Mouse (Mus musculus) liver, embryonic 14.5 days (tissue): ENCODE results near the gene Hbs1l. TPM values are rescaled to one million over a fixed set of nuclear protein-coding genes. Genes with fewer than 3 reads are reported as not detected.

Experiments
- ATAC-seq: fragments of 200-750 bp; cut with Nextera tagmentation; 2 replicates; pipeline ENCODE4 v1.8.0; 2017; ENCODE audit warnings: moderate number of reproducible peaks, mild to moderate bottlenecking, moderate library complexity; ENCODE audit not compliant: insufficient read depth
- DNase-seq, 3 experiments: peaks; one replicate each; pipeline ENCODE4 v3.0.0-alpha.2; 2012 to 2013; ENCODE audit warnings: low read depth in 3 of 3, low spot score in 3 of 3
- H3K27ac ChIP-seq: fragments of 300-500 bp; sonication (generic); 2 replicates; pipeline ENCODE4 v1.5.1; 2014; ENCODE audit warnings: moderate library complexity, mild to moderate bottlenecking, control low read depth, inconsistent platforms
- H3K27me3 ChIP-seq: fragments of 300-500 bp; sonication (generic); 2 replicates; pipeline ENCODE4 v1.6.1; 2014; ENCODE audit warnings: mild to moderate bottlenecking, low read length, moderate library complexity; ENCODE audit not compliant: control insufficient read depth, insufficient read depth
- H3K36me3 ChIP-seq: fragments of 300-500 bp; sonication (generic); replicated peaks from 2 replicates; pipeline ENCODE4 v1.6.1; 2014; ENCODE audit warnings: low read depth; ENCODE audit not compliant: control insufficient read depth, insufficient read depth
- H3K4me1 ChIP-seq, 2 experiments: fragments of 200-500 bp in 1 of 2; fragments of 300-500 bp in 1 of 2; sonication (generic) in 1 of 2; replicated peaks; 2 replicates each; pipeline ENCODE4 v1.6.1; 2012 to 2014; ENCODE audit warnings: antibody characterized with exemption in 1 of 2, inconsistent platforms in 1 of 2, low read length in 1 of 2; ENCODE audit not compliant: control insufficient read depth in 2 of 2, insufficient read depth in 2 of 2
- H3K4me2 ChIP-seq: fragments of 300-500 bp; sonication (generic); 2 replicates; pipeline ENCODE4 v1.6.1; 2014; ENCODE audit warnings: low read depth, mild to moderate bottlenecking, control low read depth, moderate library complexity
- H3K4me3 ChIP-seq, 2 experiments: fragments of 200-500 bp in 1 of 2; fragments of 300-500 bp in 1 of 2; sonication (generic) in 1 of 2; 2 replicates each; pipeline ENCODE4 v1.5.1; 2012 to 2014; ENCODE audit warnings: low read depth in 2 of 2, low read length in 2 of 2, mild to moderate bottlenecking in 2 of 2, control low read depth in 1 of 2, inconsistent platforms in 1 of 2, moderate library complexity in 1 of 2; ENCODE audit not compliant: insufficient read depth in 1 of 2
- H3K9ac ChIP-seq: fragments of 300-500 bp; sonication (generic); replicated peaks from 2 replicates; pipeline ENCODE4 v1.6.1; 2014; ENCODE audit warnings: mild to moderate bottlenecking, control low read depth, moderate library complexity
- H3K9me3 ChIP-seq: fragments of 300-500 bp; sonication (generic); 2 replicates; pipeline ENCODE4 v1.6.1; 2016; ENCODE audit warnings: low read length, mixed read lengths; ENCODE audit not compliant: control insufficient read depth
- CTCF ChIP-seq: IDR thresholded peaks from 2 replicates; pipeline ENCODE4 v1.5.1; 2016; ENCODE audit warnings: antibody characterized with exemption, low read depth, control low read depth
- EP300 ChIP-seq: IDR thresholded peaks from 2 replicates; pipeline ENCODE4 v1.6.1; 2016; ENCODE audit warnings: antibody characterized with exemption, low read depth
- WGBS: fragments of 180-500 bp; shearing (Covaris S2); extraction: QIAGEN DNeasy Blood & Tissue Kit; methylation state at CpG from one replicate; pipeline ENCODE4 v1.1.7; 2014; ENCODE audit not compliant: insufficient replicate concordance; 5-methylcytosine and 5-hydroxymethylcytosine counted together
- polyA plus RNA-seq, 2 experiments: library from polyadenylated mRNA; depleted of rRNA in 1 of 2; stranded (reverse) in 1 of 2; unstranded in 1 of 2; fragments of >200 nt; fragmentation: Nextera tagmentation in 1 of 2; extraction: Ambion mirVana in 1 of 2; gene quantifications; 2 replicates each; pipeline versions ENCODE4 v1.2.1 to v1.2.3; 2012 to 2014

Hbs1l gene
- polyA plus RNA-seq, 2 experiments: 18.0 to 56.1 TPM

- TF ChIP-seq EP300: no peak
- TF ChIP-seq CTCF: no peak
- WGBS: 48% methylated on average over 4 of the region's 4 CpGs
Observed at GRCm38 (mm10) chr10:21415031-21415430, 119.3 kb downstream of the Hbs1l start.

GRCm38 (mm10) chr10:21416184-21416583, 120.4 kb downstream of the Hbs1l start:
- no peaks in the 10 kb centered on the region for H3K27me3 ChIP-seq
- H3K9ac ChIP-seq: no peak overlapping the region
- ATAC-seq (no peak), DNase-seq (no peak)
- no peak overlapping the region for H3K4me2 ChIP-seq
- TF ChIP-seq EP300 (no peak), CTCF (no peak)
- no peak overlapping the region for H3K4me3 ChIP-seq
- no peaks in the 10 kb centered on the region for H3K9me3 ChIP-seq
- H3K36me3 ChIP-seq: no peaks in the 10 kb centered on the region
- H3K4me1 ChIP-seq: peaks cover 0 to 4% of the 10 kb centered on the region in 2 experiments; a peak in 2 of 4 replicates
- 75% methylated on average over 5 of the region's 5 CpGs for WGBS
- H3K27ac ChIP-seq: no peak overlapping the region

More at GRCm38 (mm10) chr10:21415031-21415430, 119.3 kb downstream of the Hbs1l start:
- no peak overlapping the region for H3K4me2 ChIP-seq
- no peaks in the 10 kb centered on the region for H3K27me3 ChIP-seq
- H3K9ac ChIP-seq: no peak overlapping the region
- no peaks in the 10 kb centered on the region for H3K9me3 ChIP-seq
- H3K36me3 ChIP-seq: no peaks in the 10 kb centered on the region
- no peak overlapping the region for H3K27ac ChIP-seq
- DNase-seq (no peak), ATAC-seq (no peak)
- no peak overlapping the region for H3K4me3 ChIP-seq
- no peaks in the 10 kb centered on the region; a peak in 1 of 4 replicates for H3K4me1 ChIP-seq

Other genes starting within 250 kb of the Hbs1l start
- gene Myb, start 135.0 kb upstream of the Hbs1l start, polyA plus RNA-seq (2012; rRNA removed): 14.1 and 16.9 TPM in 2 replicates
- 11.7 and 13.6 TPM in 2 replicates for gene Myb, start 135.0 kb upstream of the Hbs1l start, polyA plus RNA-seq (2014; fragmentation: Nextera tagmentation; extraction: Ambion mirVana)
- 7.8 and 11.6 TPM in 2 replicates for gene Aldh8a1, start 81.3 kb downstream of the Hbs1l start, polyA plus RNA-seq (2012; rRNA removed)
- gene Aldh8a1, start 81.3 kb downstream of the Hbs1l start, polyA plus RNA-seq (2014; fragmentation: Nextera tagmentation; extraction: Ambion mirVana): 21.5 and 23.2 TPM in 2 replicates